25 mouse cellular contexts compared by ENCODE assay signal in genomic region chr12:97912730-97913129, GRCm38 (mm10).
"Had no signal": no experiment of that assay in that cellular context is flagged by ENCODE, and none has a peak within 500 bp of the region (broad histone marks: within the 10 kb centered on the region; RNA-seq: fewer than 3 reads in every experiment).

No protein-coding gene starts in this region.

- H3K9me3 ChIP-seq: heart, embryonic 13.5 days; heart, embryonic 15.5 days; hindbrain, embryonic 13.5 days; hindbrain, embryonic 15.5 days; kidney, embryonic 15.5 days; limb, embryonic 10.5 days; limb, embryonic 12.5 days had no signal

- H3K4me1 ChIP-seq: heart, embryonic 13.5 days; heart, embryonic 15.5 days; hindbrain, embryonic 13.5 days; hindbrain, embryonic 15.5 days; kidney, embryonic 15.5 days; limb, embryonic 10.5 days; limb, embryonic 12.5 days had no signal

- H3K4me3 ChIP-seq: heart, adult 2 months; heart, embryonic 13.5 days; heart, embryonic 15.5 days; hindbrain, embryonic 13.5 days; hindbrain, embryonic 15.5 days; kidney, embryonic 15.5 days; layer of hippocampus, adult 2 months; left cerebral cortex, adult 2 months; limb, embryonic 10.5 days; limb, embryonic 12.5 days had no signal

- H3K4me2 ChIP-seq: heart, embryonic 11.5 days; heart, embryonic 13.5 days; heart, embryonic 15.5 days; hindbrain, embryonic 13.5 days; hindbrain, embryonic 15.5 days; kidney, embryonic 15.5 days; limb, embryonic 12.5 days had no signal

- H3K36me3 ChIP-seq: heart, embryonic 13.5 days; heart, embryonic 15.5 days; hindbrain, embryonic 13.5 days; hindbrain, embryonic 15.5 days; kidney, embryonic 15.5 days; limb, embryonic 10.5 days; limb, embryonic 12.5 days had no signal

- ATAC-seq: forebrain, postnatal 0 days; hindbrain, postnatal 0 days; intestine, embryonic 16.5 days had no signal

- DNase-seq: forebrain, postnatal 0 days; gastrocnemius, postnatal 14 days; gastrocnemius, postnatal 36 days; heart, adult 11 months; heart, adult 2 months; heart, postnatal 14 days; heart, postnatal 36 days; kidney, adult 11 months; kidney, adult 2 months; kidney, adult 9 months; kidney, postnatal 14 days; kidney, postnatal 4 days had no signal

- H3K9ac ChIP-seq: forebrain, postnatal 0 days; heart, embryonic 13.5 days; heart, embryonic 15.5 days; hindbrain, embryonic 13.5 days; hindbrain, embryonic 15.5 days; kidney, embryonic 15.5 days; limb, embryonic 12.5 days had no signal

- H3K27ac ChIP-seq: heart, adult 2 months; heart, embryonic 13.5 days; heart, embryonic 15.5 days; hindbrain, embryonic 13.5 days; hindbrain, embryonic 15.5 days; hindbrain, postnatal 0 days; kidney, embryonic 15.5 days; kidney, postnatal 0 days; layer of hippocampus, adult 2 months; left cerebral cortex, adult 2 months; limb, embryonic 10.5 days; limb, embryonic 12.5 days had no signal

- H3K27me3 ChIP-seq: heart, embryonic 13.5 days; heart, embryonic 15.5 days; hindbrain, embryonic 13.5 days; hindbrain, embryonic 15.5 days; kidney, embryonic 15.5 days; limb, embryonic 12.5 days had no signal
